Mouse (Mus musculus): ENCODE measurements around the gene Krt80.

The Krt80 gene

GRCm38 (mm10) chr15:101375956-101376775 is 6.2 kb upstream of the Krt80 start:
- in situ Hi-C loops (cut with MboI, MseI) = no loop called here

- in situ Hi-C loops (cut with MboI, MseI) = no loop called here
Measured at GRCm38 (mm10) chr15:101374879-101375278, 4.9 kb upstream of the Krt80 start.

DNA sequence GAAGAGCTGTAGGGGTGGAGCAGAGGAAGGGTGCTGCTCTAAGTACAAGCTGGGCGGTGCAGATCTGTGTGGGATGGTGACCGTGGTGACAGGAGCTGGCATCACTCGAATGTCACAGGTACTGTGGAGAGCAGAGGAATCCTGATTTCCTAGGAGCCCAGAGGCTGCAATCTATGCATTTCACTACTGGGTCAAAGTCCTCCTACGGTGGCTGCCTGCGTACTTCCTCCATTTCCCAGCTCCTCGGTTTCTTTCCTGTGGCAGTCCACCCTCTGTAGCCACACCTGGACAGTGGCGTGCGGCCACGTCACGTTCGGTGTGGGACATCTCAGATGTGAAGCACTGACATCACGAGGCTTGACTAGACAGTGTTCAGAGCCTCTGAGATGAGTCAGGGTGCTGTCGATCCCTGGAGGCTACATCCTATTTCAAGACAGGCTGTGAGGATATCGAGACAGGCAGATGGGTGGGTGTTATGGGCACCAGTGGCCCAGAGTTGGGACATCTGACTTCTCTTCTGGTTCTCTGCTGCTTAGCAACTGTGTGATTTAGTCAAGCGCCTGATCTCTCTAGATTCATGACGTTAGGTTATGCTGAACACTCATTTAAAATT is 3.4 kb upstream of the Krt80 start:
- in situ Hi-C loops (cut with MboI, MseI) = no loop called here

GRCm38 (mm10) chr15:101372131-101372977 is 2.4 kb upstream of the Krt80 start:
- in situ Hi-C loops (cut with MboI, MseI) = no loop called here

DNA sequence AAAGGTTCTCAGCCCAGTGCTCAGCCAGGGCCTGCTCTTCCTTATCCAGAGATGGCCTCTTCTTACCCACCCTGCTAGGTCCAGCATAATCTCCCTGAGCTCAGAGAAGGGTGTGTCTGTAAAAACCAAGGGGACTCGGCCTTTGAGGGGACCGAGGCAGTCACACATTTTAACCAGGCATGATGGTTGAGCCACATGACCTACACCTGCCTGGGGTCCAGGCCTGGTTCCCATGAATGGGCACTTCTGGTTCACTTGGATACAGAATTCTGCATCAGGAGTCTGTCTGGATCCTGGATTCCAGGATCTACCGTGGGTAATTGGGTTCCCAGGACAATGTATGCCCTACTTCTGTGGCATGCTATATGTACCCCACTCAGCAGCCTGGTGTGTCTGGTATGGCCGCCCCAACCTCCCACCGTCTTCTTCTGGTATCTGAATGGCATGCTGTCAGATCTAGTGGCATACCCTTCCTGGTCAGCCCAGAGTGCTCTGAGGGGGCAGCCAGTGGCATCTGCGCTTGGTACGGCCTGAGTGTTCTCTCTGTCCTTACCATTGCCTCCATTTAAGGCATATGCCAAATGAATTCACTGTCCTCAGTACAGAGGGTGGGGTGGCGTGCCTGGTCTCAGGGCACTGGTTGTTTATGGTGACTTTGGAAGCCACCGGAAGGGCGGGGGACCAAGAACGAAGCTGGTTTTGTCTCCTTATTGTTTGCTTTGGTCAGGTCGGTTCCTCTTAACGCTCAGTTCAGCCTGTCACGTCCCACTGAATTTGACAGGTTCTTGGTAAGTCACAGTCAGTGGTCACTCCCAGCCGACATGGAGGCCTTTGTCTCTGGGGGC is 1.4 kb upstream of the Krt80 start:
- in situ Hi-C loops (cut with MboI, MseI) = no loop called here

DNA sequence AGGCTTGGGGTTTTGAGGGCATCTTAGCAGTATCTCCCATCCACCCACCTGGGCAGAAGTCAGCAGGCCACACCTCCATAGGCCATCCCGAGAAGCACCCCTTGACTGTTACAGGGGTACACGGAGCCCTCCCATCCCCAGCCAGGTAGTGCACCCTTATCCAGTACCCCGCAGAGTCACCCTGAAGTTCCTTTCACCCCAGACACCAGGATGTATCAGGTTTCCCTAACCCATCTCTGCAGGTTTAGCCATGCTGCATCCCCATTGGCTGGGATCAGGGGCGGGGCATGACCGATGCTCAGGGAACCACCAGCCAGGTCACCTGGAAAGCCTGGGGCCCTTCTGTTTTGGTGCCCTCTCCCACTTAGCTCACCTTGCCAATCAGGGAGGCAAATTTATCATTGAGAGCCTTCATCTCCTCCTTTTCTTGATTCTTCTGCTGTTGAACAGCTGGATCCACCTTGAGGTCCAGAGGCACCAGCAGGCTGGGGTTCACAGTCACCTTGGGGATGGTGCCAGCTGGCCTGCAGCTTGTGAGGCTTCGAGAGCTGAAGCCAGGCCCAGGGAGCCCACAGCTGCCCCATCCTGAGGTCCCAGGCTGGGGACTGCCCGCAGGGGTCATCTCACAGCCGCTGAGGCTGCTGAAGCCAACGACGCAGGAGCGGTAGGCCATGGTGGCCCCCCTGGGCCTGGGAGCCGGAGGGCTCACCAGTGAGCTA is 421 bp downstream of the Krt80 start:
- in situ Hi-C loops (cut with MboI, MseI) = no loop called here

- in situ Hi-C loops (cut with MboI, MseI) = no loop called here
Measured at GRCm38 (mm10) chr15:101368502-101369381, 1.2 kb downstream of the Krt80 start.

GRCm38 (mm10) chr15:101368015-101368414 is 1.9 kb downstream of the Krt80 start:
- in situ Hi-C loops (cut with MboI, MseI) = no loop called here

DNA sequence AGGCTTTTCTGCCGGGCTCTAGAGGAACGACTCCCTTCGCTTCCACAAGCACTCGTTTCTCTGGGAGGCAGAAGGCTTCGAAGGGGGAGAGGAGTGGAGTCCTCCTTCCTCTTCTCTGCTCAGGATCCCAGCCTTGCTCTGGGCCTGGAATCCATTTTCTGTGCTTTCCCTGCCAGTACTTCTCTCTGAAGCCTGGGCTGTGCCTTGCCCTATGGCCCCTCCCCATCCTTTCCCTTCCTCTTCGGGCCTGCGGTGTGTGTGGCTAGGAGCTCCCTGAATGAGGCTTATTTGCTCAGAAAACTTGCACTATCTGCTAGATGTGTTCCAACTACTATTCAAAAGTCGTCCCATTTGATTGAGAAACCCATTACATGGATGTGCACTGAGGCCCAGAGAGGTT is 2.5 kb downstream of the Krt80 start:
- in situ Hi-C loops (cut with MboI, MseI) = no loop called here

GRCm38 (mm10) chr15:101366926-101367325 is 3.0 kb downstream of the Krt80 start:
- in situ Hi-C loops (cut with MboI, MseI) = no loop called here

DNA sequence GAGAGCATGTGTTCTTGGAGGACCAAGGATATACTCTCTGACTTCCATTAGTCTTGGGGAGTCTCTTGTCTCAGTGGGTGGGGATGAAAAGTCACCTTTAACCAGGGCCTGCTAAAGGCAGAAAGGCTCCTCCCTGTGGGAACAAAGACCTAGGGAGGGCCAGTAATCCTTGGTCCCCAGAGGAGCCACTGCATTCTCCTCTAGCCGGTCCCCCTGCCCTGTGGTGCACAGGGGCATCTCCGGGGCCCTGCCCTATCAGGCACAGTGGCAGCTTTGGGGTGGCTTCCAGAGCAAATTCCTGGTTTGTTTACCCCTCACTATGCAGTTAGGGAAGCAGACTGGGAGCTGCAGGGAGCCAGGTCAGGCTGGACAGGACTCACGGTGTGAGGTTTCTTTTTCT is 3.5 kb downstream of the Krt80 start:
- in situ Hi-C loops (cut with MboI, MseI) = no loop called here

DNA sequence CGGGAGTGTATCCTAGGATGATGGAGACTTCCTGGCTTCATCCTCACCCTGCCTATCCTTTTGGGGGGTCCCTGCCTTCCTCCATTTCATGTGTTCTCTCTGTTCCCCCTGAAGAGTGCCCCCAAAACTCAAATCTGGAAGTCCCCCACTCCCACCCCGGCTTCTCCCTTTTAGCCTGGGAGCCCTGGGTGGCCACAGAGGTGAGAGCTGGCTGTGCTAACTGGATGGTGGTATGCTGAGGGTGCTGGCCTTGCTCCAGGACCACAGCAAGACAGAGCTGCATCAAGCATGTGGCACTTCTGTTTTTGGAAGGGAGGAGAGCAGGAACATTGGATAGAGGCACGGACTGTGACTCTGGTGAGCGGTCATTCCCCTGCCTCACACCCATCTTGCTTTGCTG is 4.2 kb downstream of the Krt80 start:
- in situ Hi-C loops (cut with MboI, MseI) = no loop called here

DNA sequence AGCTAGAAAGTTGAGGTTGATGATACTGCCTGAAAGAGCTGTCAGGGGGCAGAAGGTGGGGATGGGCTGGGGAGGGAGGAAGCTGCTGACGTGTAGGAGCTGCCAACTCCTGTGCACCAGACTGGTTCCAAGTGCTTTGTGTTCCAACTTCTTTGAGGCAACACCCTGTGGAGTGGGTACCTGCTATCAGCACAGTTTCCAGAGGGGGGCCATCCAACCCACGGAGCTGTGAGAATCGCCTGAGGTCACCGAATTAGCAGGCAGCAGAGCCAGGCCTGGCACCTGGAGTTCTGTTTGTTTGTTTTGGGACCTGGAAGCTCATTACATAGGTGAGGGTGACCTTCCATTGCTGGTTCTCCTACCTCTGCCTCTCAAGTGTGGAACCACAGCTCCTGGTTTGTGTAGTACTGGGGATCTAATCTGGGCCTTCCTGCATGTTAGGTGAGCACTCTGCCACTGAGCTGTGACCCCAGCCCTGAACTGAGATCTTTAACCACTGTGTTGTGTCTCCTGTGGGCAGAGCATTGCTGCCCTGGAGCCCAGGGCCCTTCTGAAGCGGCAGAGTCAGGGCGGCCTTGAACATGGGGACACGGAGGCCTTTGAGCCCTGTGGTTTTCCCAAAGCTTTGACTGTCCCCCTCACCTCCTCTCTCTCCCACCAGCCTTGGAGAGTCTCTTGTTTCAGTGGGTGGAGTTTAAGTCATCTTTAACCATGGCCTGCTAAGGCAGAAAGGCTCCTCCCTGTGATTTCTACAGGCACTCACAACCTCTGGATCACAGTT is 4.9 kb downstream of the Krt80 start:
- in situ Hi-C loops (cut with MboI, MseI) = no loop called here

- in situ Hi-C loops (cut with MboI, MseI) = no loop called here
Measured at GRCm38 (mm10) chr15:101364425-101364824, 5.5 kb downstream of the Krt80 start.

DNA sequence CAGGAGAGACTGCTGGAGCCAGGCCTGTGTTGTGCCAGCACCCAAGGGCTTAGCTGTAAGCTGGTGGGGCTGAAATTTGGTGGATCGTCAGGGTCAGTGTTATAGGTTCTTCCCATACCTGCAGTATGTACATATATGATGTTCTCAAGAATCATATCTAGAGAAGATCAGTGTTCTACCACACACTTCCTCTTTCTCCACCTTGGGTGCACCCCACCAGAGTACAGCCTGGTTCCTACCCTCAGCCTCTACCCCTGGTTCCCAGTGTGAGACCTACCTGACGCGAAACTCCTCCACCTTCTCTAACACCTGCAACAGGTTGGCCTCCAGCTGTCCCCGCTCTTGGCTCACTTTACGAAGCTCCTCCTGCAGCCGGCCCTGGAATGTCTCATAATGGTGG is 6.0 kb downstream of the Krt80 start:
- in situ Hi-C loops (cut with MboI, MseI) = no loop called here

DNA sequence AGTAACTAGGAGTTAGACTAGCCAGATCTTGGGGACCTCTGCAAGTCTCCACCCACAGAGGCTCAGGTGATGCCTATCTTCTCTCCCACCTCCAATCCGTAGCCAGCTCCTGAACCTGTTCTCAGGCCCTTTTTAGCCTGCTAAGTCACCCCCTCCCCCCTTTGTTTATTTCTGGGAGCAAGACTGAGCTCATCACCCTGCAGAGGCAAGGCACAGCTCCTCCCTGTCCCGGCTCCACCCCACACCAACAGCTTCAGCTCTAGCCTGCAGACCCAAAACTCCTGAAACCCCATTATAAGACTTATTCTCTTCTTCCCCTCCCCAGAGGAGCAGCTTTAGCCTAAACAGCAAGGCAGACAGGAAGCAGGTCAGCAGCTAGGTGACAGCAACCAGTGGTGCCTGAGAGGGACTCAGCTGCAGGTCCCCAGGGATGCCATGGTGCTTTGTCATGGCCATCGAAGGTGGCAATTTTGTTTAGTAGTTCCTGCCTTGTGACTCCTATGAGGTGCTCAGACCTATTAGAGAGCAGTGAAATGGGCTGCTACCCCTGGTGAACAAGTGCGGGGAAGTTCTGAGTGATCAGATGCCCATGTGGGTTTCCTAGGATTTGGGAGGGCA is 7.5 kb downstream of the Krt80 start:
- in situ Hi-C loops (cut with MboI, MseI) = no loop called here

GRCm38 (mm10) chr15:101355382-101355786 is 14.6 kb downstream of the Krt80 start:
- in situ Hi-C loops (cut with MboI, MseI) = no loop called here

GRCm38 (mm10) chr15:101352706-101353465 is 17.1 kb downstream of the Krt80 start:
- in situ Hi-C loops (cut with MboI, MseI) = no loop called here
